Mouse (Mus musculus) kidney, adult 2 months (tissue): ENCODE measurements around the gene Snrpa1. TPM values are rescaled to one million over a fixed set of nuclear protein-coding genes. Genes with fewer than 3 reads are reported as not detected.
A peak's percentile ranks its signal among the peaks of the same experiment; 100 is the strongest.

Experiments used
- DNase-seq: peaks from one replicate; pipeline ENCODE4 v3.0.0; 2021
- H3K27ac ChIP-seq: fragments of 200-500 bp; 2 replicates; pipeline ENCODE4 v1.5.1; 2012; ENCODE audit warnings: low read depth, low read length, control low read depth, inconsistent platforms; ENCODE audit not compliant: insufficient read depth
- H3K27me3 ChIP-seq: fragments of 200-500 bp; replicated peaks from 2 replicates; pipeline ENCODE4 v1.6.1; 2012; ENCODE audit warnings: mild to moderate bottlenecking, moderate library complexity, low read length, inconsistent platforms; ENCODE audit not compliant: control insufficient read depth, insufficient read depth
- H3K36me3 ChIP-seq: fragments of 200-500 bp; 2 replicates; pipeline ENCODE4 v1.6.1; 2012; ENCODE audit warnings: mild to moderate bottlenecking, moderate library complexity, low read length, inconsistent platforms; ENCODE audit not compliant: control insufficient read depth, insufficient read depth
- H3K4me1 ChIP-seq: fragments of 200-500 bp; 2 replicates; pipeline ENCODE4 v1.6.1; 2011; ENCODE audit warnings: low read length; ENCODE audit not compliant: control insufficient read depth, insufficient read depth
- H3K4me3 ChIP-seq: fragments of 200-500 bp; 2 replicates; pipeline ENCODE4 v1.5.1; 2011; ENCODE audit warnings: mild to moderate bottlenecking, low read depth, low read length, control low read depth; ENCODE audit not compliant: insufficient read depth
- CTCF ChIP-seq: fragments of 200-500 bp; conservative IDR thresholded peaks from 2 replicates; pipeline ENCODE4 v1.5.1; 2011; ENCODE audit warnings: low read depth, mild to moderate bottlenecking, control low read depth, low read length, moderate library complexity, mixed read lengths; ENCODE audit not compliant: insufficient read depth, insufficient read length
- POLR2A ChIP-seq: fragments of 200-500 bp; IDR thresholded peaks from one replicate; pipeline ENCODE4 v1.6.1; 2011; ENCODE audit warnings: low read depth, low read length, control low read depth
- WGBS: fragments of 180-500 bp; shearing (Covaris S2); methylation state at CpG from one replicate; pipeline ENCODE4 v1.1.7; 2018; 5-methylcytosine and 5-hydroxymethylcytosine counted together
- polyA plus RNA-seq: library from polyadenylated mRNA; depleted of rRNA; stranded (reverse); fragments of >200 nt; gene quantifications from 2 replicates; pipeline ENCODE4 v1.2.3, GENCODE M21; 2012

The Snrpa1 gene
- polyA plus RNA-seq, 1 experiment, result 10.9 TPM

DNA sequence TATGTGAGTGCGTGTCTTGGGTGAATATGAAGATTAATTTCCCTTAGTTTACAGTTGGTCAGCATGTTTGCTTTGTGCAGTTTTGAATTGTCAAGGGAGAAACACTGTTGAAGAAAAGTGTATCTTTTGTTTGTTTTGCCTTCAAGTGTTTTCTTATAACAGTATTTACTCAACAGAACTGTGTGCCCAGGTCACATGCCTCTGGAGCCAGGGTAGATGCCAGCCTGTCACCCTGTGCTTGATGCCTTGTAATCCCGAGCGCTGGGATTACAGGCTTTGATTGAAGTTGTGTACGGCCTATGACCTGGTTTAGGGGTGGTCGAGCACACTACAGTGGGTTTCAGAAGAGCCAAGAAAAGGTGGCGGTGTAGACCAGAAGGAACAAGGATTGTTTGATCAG lies 25.0 kb downstream of the Snrpa1 start:
- no peaks in the 10 kb centered on the region for H3K27me3 ChIP-seq
- no peaks in the 10 kb centered on the region; the same call in 1 of the 2 replicates for H3K4me1 ChIP-seq
- no peak overlapping the region for H3K27ac ChIP-seq
- no peak for DNase-seq
- H3K36me3 ChIP-seq, result peaks cover 9% of the 10 kb centered on the region; the same call in 1 of the 2 replicates
- no peak overlapping the region for H3K4me3 ChIP-seq
- WGBS, result 73% methylated on average over 6 of the region's 6 CpGs
- TF ChIP-seq CTCF (no peak), POLR2A (no peak)

- H3K36me3 ChIP-seq, result peaks cover 9% of the 10 kb centered on the region; the same call in 1 of the 2 replicates
Measured at GRCm38 (mm10) chr7:66084546-66084945, 25.7 kb downstream of the Snrpa1 start.

GRCm38 (mm10) chr7:66087652-66088051 lies 28.8 kb downstream of the Snrpa1 start:
- Histone ChIP-seq H3K27me3 (no peaks in the 10 kb centered on the region), H3K36me3 (peaks cover 9% of the 10 kb centered on the region; the same call in 1 of the 2 replicates), H3K4me1 (no peaks in the 10 kb centered on the region; the same call in 1 of the 2 replicates), H3K27ac (no peak overlapping the region), H3K4me3 (no peak overlapping the region)
- WGBS, result 84% methylated on average over 4 of the region's 4 CpGs
- DNase-seq, result no peak
- TF ChIP-seq CTCF (no peak), POLR2A (no peak)

More at GRCm38 (mm10) chr7:66084546-66084945, 25.7 kb downstream of the Snrpa1 start:
- TF ChIP-seq CTCF, result no peak
- no peak for TF ChIP-seq POLR2A
- Histone ChIP-seq H3K4me3 (no peak overlapping the region), H3K27ac (no peak overlapping the region), H3K4me1 (no peaks in the 10 kb centered on the region; the same call in 1 of the 2 replicates), H3K27me3 (no peaks in the 10 kb centered on the region)
- 52% methylated on average over 7 of the region's 7 CpGs for WGBS
- DNase-seq, result no peak

DNA sequence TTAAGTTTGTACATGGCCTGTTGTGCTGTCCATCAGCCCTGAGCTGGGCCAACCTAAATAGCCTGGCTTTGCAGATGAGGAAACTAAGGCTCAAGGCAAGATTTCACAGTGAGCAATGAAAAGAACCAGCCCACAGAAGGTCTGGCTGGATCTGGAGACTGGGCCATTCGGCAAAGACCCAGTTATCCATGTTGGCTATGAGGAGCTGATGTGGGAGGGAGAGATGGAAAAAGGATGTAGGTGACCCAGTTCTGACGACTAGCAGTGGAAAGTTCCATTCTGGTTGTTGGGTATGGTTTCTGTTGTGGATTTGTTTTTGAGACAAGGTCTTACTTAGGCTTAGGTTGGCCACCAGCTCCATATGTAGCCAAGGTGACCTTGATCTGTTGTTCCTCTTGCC lies 29.3 kb downstream of the Snrpa1 start:
- TF ChIP-seq POLR2A (no peak), CTCF (no peak)
- DNase-seq, result no peak
- Histone ChIP-seq H3K36me3 (peaks cover 9% of the 10 kb centered on the region; the same call in 1 of the 2 replicates), H3K4me3 (no peak overlapping the region), H3K4me1 (no peaks in the 10 kb centered on the region; the same call in 1 of the 2 replicates), H3K27ac (no peak overlapping the region), H3K27me3 (no peaks in the 10 kb centered on the region)
- WGBS, result 70% methylated on average over 2 of the region's 2 CpGs

DNA sequence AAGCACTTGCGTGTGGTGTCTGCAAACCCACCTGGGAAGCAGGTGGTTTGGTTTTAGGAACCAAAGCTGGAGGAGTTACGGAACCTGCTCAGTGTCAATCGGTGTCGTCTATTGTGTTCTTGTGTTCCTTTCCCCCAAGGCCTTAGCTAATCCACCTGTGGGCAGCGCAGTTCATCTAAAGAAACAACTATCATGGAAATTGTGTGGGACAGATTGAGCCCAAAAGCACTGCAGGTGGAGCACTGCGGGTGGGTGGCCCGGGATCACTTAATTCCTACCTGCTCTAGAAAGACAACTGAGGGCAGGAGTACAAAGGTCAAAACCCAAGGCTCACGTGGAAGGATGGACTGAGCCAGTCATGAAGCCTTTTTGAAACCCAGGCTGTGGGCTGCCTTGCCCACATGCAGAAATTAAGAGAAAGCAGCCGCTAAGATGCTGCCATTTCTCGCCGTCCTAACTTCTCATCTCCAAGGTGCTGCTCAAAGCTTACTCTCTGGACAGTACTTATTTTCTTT lies 31.9 kb downstream of the Snrpa1 start:
- peak; percentile 50 for DNase-seq
- no peak overlapping the region for H3K27ac ChIP-seq
- WGBS, result 85% methylated on average over 11 of the region's 11 CpGs
- TF ChIP-seq POLR2A, result no peak
- TF ChIP-seq CTCF, result no peak
- no peaks in the 10 kb centered on the region; the same call in 1 of the 2 replicates for H3K4me1 ChIP-seq
- peaks cover 7% of the 10 kb centered on the region; the same call in 1 of the 2 replicates for H3K36me3 ChIP-seq
- no peaks in the 10 kb centered on the region for H3K27me3 ChIP-seq
- no peak overlapping the region for H3K4me3 ChIP-seq

DNA sequence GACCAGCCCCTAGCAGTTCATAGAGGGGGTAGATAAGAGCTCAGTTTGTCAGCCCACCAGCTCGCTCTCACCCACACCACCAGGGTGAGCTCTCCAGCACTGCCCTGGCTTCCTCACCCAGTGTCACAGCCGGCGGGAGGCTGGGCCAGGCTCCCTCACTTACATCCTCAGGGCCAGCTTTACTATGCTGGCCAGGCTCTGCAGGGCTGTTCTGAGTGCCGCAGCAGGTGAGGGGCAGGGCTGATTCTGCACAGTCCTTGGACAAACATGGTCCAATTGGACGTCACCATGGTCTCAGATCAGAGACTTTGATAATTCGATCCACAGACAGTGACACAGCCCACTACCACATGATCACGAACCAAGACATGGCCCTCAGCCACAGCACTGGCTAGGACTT lies 32.8 kb downstream of the Snrpa1 start:
- no peak for DNase-seq
- TF ChIP-seq CTCF (no peak), POLR2A (no peak)
- Histone ChIP-seq H3K4me1 (no peaks in the 10 kb centered on the region; the same call in 1 of the 2 replicates), H3K36me3 (peaks cover 7% of the 10 kb centered on the region; the same call in 1 of the 2 replicates), H3K27ac (no peak overlapping the region), H3K27me3 (no peaks in the 10 kb centered on the region), H3K4me3 (no peak overlapping the region)
- WGBS, result 88% methylated on average over 7 of the region's 7 CpGs

DNA sequence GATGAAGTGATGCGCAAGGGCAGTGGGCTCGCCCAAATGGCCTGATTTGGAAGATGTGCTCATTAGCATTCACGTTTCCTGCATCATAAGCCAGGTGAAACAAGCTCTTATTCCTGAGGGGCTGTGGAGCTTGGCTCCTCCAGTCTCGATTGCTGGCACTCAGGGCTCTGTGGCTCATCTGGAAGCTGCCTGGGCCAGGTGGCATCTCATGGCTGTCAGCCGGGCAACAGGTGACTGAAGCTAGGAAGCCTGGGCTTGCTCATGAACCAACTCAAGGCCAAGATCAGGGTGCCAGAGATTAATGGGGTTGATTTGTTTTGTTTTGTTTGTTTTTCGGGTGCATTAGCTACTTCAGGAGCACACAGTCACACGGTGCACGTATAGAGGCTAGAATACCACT lies 33.9 kb downstream of the Snrpa1 start:
- Histone ChIP-seq H3K4me1 (no peaks in the 10 kb centered on the region; the same call in 1 of the 2 replicates), H3K27ac (no peak overlapping the region), H3K36me3 (no peaks in the 10 kb centered on the region), H3K4me3 (no peak overlapping the region), H3K27me3 (no peaks in the 10 kb centered on the region)
- DNase-seq, result no peak
- WGBS, result 89% methylated on average over 8 of the region's 8 CpGs
- TF ChIP-seq POLR2A, result no peak
- TF ChIP-seq CTCF, result no peak
